Mouse (Mus musculus) embryonic facial prominence, embryonic 12.5 days (tissue): ENCODE results near the gene Cep68. TPM values are rescaled to one million over a fixed set of nuclear protein-coding genes. Genes with fewer than 3 reads are reported as not detected.
A peak's percentile ranks its signal among the peaks of the same experiment; 100 is the strongest.
"Not testable (repeated sequence)": the region's sequence is repeated elsewhere in the genome, so short reads cannot be mapped to it uniquely, and the experiment has no call there.

ENCODE experiments used
- ATAC-seq: fragments of 200-750 bp; cut with Nextera tagmentation; 2 replicates; pipeline ENCODE4 v1.8.0; 2017; ENCODE audit not compliant: insufficient number of reproducible peaks, insufficient read depth, low FRiP score, low TSS enrichment
- H3K27ac ChIP-seq: fragments of 300-500 bp; sonication (generic); 2 replicates; pipeline ENCODE4 v1.5.1; 2016; ENCODE audit warnings: mild to moderate bottlenecking
- H3K27me3 ChIP-seq: fragments of 300-500 bp; sonication (generic); 2 replicates; pipeline ENCODE4 v1.6.1; 2016; ENCODE audit warnings: mild to moderate bottlenecking, moderate library complexity
- H3K36me3 ChIP-seq: fragments of 300-500 bp; sonication (generic); 2 replicates; pipeline ENCODE4 v1.6.1; 2016; ENCODE audit warnings: mild to moderate bottlenecking
- H3K4me1 ChIP-seq: fragments of 300-500 bp; sonication (generic); 2 replicates; pipeline ENCODE4 v1.6.1; 2016
- H3K4me2 ChIP-seq: fragments of 300-500 bp; sonication (generic); replicated peaks from 2 replicates; pipeline ENCODE4 v1.6.1; 2016; ENCODE audit warnings: mild to moderate bottlenecking, moderate library complexity
- H3K4me3 ChIP-seq: fragments of 300-500 bp; sonication (generic); 2 replicates; pipeline ENCODE4 v1.5.1; 2016; ENCODE audit warnings: mild to moderate bottlenecking
- H3K9ac ChIP-seq: fragments of 300-500 bp; sonication (generic); 2 replicates; pipeline ENCODE4 v1.6.1; 2016; ENCODE audit warnings: mild to moderate bottlenecking, moderate library complexity
- H3K9me3 ChIP-seq: fragments of 300-500 bp; sonication (generic); 2 replicates; pipeline ENCODE4 v1.6.1; 2016; ENCODE audit warnings: mild to moderate bottlenecking, moderate library complexity
- WGBS: fragments of 180-500 bp; shearing (Covaris S2); methylation state at CpG from one replicate; pipeline ENCODE4 v1.1.7; 2016; 5-methylcytosine and 5-hydroxymethylcytosine counted together
- polyA plus RNA-seq: library from polyadenylated mRNA; unstranded; fragments of >200 nt; fragmentation: Nextera tagmentation; extraction: Ambion mirVana; gene quantifications from 2 replicates; pipeline ENCODE4 v1.2.1, GENCODE M21; 2016

Gene Cep68
- polyA plus RNA-seq, 1 experiment from 2014 or later, result 40.2 TPM

DNA sequence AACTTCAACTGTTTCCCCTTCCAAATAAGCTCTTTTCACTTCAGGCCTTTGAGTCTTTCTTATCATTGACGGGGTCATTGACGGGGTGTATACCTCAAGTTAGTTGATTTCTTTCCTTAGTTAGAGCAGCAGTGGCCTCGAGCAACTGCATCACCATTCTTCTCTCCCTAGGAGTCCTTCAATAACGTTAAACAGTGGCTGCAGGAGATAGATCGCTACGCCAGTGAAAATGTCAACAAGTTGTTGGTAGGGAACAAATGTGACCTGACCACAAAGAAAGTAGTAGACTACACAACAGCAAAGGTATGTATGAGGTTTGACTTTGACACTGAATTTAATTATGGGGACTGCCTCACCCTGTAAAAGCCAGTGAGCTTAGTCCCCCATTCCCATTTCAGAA is 25.0 kb downstream of the Cep68 start:
- Histone ChIP-seq H3K27me3 (no peaks in the 10 kb centered on the region), H3K27ac (no peak overlapping the region), H3K4me1 (no peaks in the 10 kb centered on the region), H3K4me2 (no peak overlapping the region), H3K9me3 (no peaks in the 10 kb centered on the region), H3K36me3 (peaks cover 55% of the 10 kb centered on the region), H3K4me3 (no peak overlapping the region), H3K9ac (no peak overlapping the region)
- 86% methylated on average over 6 of the region's 6 CpGs for WGBS
- ATAC-seq, result no peak

DNA sequence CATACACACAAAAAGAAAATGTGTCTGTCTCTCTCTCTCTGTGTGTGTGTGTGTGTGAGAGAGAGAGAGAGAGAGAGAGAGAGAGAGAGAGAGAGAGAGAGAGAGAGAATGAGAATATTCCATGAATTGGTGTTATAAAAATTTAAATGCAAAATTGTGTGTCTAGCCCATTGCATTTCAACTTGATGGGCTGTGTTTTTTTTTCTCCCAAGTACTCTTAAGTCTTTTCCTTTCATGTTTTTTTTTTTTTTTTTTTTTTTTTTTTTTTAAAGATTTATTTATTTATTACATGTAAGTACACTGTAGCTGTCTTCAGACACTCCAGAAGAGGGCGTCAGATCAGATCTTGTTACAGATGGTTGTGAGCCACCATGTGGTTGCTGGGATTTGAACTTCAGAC is 27.6 kb downstream of the Cep68 start:
- WGBS, result 100% methylated on average over 1 of the region's 1 CpGs
- H3K27me3 ChIP-seq, ATAC-seq, H3K27ac ChIP-seq, H3K9ac ChIP-seq, H3K9me3 ChIP-seq, H3K4me3 ChIP-seq, H3K4me1 ChIP-seq, H3K4me2 ChIP-seq: not testable (repeated sequence)
- H3K36me3 ChIP-seq, result peaks cover 57% of the 10 kb centered on the region

- no peaks in the 10 kb centered on the region for H3K27me3 ChIP-seq
- 97% methylated on average over 1 of the region's 1 CpGs for WGBS
- H3K4me1 ChIP-seq, result no peaks in the 10 kb centered on the region
- no peak overlapping the region for H3K27ac ChIP-seq
- no peak overlapping the region for H3K4me3 ChIP-seq
- no peak for ATAC-seq
- no peaks in the 10 kb centered on the region for H3K9me3 ChIP-seq
- H3K4me2 ChIP-seq, result no peak overlapping the region
- H3K9ac ChIP-seq, result no peak overlapping the region
- H3K36me3 ChIP-seq, result peaks cover 37% of the 10 kb centered on the region
These were observed 32.0 kb downstream of the Cep68 start for GRCm38 (mm10) chr11:20217227-20217626.

DNA sequence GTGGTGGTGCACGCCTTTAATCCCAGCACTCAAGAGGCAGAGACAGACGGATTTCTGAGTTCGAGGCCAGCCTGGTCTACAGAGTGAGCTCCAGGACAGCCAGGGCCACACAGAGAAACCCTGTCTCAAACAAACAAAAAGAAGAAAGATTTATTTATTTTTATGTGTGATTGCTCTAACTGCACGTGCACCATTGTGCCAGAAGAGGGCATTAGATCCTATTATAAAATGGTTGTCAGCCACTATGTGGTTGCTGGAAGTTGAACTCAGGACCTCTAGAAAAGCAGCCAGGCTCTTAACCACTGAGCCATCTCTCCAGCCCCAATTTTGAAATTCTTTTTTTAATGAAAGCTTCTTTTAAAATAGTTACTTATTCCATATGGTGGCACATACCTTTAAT is 32.8 kb downstream of the Cep68 start:
- no peak for ATAC-seq
- Histone ChIP-seq H3K4me2 (no peak overlapping the region), H3K9ac (no peak overlapping the region), H3K27me3 (no peaks in the 10 kb centered on the region), H3K36me3 (peaks cover 37% of the 10 kb centered on the region), H3K27ac (no peak overlapping the region), H3K4me1 (no peaks in the 10 kb centered on the region), H3K4me3 (no peak overlapping the region), H3K9me3 (no peaks in the 10 kb centered on the region)
- WGBS, result 86% methylated on average over 4 of the region's 4 CpGs

GRCm38 (mm10) chr11:20214779-20215178 is 34.5 kb downstream of the Cep68 start:
- ATAC-seq, result no peak
- Histone ChIP-seq H3K9me3 (no peaks in the 10 kb centered on the region), H3K27me3 (no peaks in the 10 kb centered on the region), H3K4me1 (no peaks in the 10 kb centered on the region), H3K4me2 (no peak overlapping the region), H3K27ac (no peak overlapping the region), H3K36me3 (peaks cover 33% of the 10 kb centered on the region), H3K9ac (no peak overlapping the region), H3K4me3 (no peak overlapping the region)
- WGBS, result 97% methylated on average over 1 of the region's 1 CpGs

DNA sequence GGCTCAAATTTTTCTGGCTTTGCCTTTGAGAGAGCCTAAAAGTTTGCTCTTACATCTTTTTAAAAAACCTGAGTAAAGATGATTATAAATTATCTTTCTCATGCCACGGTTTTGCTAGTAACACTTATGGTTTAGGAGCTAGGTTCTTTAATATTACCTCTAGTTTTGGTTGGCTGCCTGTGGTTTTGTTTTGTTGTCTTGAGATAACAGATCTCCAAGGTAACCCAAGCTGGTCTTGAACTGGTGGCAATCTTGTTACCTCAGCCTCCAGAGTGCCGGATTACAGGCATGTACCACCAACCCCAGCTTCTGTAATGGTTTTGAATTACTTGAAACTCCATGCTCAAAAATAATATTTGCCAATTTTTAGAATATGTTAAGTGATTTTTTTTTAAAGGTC is 37.4 kb downstream of the Cep68 start:
- 79% methylated on average over 2 of the region's 2 CpGs for WGBS

GRCm38 (mm10) chr11:20207589-20207988 is 41.6 kb downstream of the Cep68 start:
- H3K36me3 ChIP-seq, result no peaks in the 10 kb centered on the region
- no peak overlapping the region for H3K4me2 ChIP-seq
- peaks cover 25% of the 10 kb centered on the region for H3K4me1 ChIP-seq
- H3K27ac ChIP-seq, result no peak overlapping the region
- H3K4me3 ChIP-seq, result no peak overlapping the region
- H3K9me3 ChIP-seq, result no peaks in the 10 kb centered on the region
- no peaks in the 10 kb centered on the region for H3K27me3 ChIP-seq
- 92% methylated on average over 2 of the region's 2 CpGs for WGBS
- no peak overlapping the region for H3K9ac ChIP-seq
- ATAC-seq, result no peak

More for the DNA sequence above, 37.4 kb downstream of the Cep68 start:
- peaks cover 8% of the 10 kb centered on the region for H3K36me3 ChIP-seq
- H3K27ac ChIP-seq, result no peak overlapping the region
- no peaks in the 10 kb centered on the region for H3K27me3 ChIP-seq
- H3K4me2 ChIP-seq, result no peak overlapping the region
- H3K9ac ChIP-seq, result no peak overlapping the region
- H3K4me3 ChIP-seq, result no peak overlapping the region
- ATAC-seq, result no peak
- H3K4me1 ChIP-seq, result no peaks in the 10 kb centered on the region
- H3K9me3 ChIP-seq, result no peaks in the 10 kb centered on the region

DNA sequence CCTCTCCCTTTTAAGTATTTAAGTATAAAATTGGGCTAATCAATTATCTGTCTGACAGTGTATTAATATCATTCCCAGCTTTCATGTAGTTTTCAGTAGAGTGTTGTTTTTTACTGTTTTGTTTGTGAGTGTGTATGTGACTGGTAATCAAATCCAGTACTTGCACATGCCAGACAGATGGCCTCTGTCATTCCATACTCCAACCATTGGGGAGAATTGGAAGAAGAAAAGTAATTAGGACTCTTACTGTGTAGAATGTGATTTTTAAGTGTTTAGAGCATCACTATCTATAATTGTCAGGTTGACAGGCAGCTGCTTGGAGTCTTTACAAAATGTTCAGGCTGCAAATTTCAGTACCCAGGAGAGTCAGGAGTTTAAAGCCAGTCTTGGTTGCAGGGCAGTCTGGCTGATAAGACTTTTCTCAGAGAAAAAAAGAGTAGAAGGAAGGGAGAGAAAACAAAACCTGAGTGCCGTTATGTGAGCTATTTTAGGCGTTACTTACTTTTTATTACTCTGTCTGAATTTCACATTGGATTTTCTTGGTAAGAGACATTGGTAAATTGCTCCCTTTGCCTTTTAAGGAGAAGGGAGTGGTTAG is 42.5 kb downstream of the Cep68 start:
- Histone ChIP-seq H3K9me3 (no peaks in the 10 kb centered on the region), H3K27ac (no peak overlapping the region), H3K27me3 (no peaks in the 10 kb centered on the region), H3K36me3 (no peaks in the 10 kb centered on the region), H3K4me1 (peaks cover 28% of the 10 kb centered on the region), H3K9ac (no peak overlapping the region), H3K4me2 (no peak overlapping the region), H3K4me3 (no peak overlapping the region)
- no peak for ATAC-seq
- 73% methylated on average over 2 of the region's 2 CpGs for WGBS

DNA sequence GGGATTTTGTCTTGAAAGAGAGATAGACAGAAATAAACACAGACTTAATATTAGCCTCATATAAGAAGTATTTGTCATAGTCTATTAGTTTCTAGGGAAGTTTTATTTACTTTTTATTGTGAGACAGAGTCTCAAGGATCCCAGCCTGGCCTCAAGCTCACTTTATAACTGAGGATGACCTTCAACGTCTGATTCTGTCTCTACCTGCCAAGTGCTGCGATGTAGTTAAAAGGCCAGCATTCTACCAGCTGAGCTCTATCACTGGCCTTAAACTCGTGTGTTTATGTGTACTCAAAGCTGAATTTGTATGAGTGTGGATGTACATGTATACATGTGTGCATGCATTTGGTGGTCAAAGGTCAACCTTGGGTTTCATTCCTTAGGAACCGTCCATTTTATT is 43.7 kb downstream of the Cep68 start:
- no peak overlapping the region for H3K4me2 ChIP-seq
- no peaks in the 10 kb centered on the region for H3K36me3 ChIP-seq
- H3K27ac ChIP-seq, result no peak overlapping the region
- H3K9ac ChIP-seq, result no peak overlapping the region
- no peaks in the 10 kb centered on the region for H3K9me3 ChIP-seq
- no peak overlapping the region for H3K4me3 ChIP-seq
- 84% methylated on average over 4 of the region's 4 CpGs for WGBS
- peaks cover 28% of the 10 kb centered on the region for H3K4me1 ChIP-seq
- no peak for ATAC-seq
- no peaks in the 10 kb centered on the region for H3K27me3 ChIP-seq

DNA sequence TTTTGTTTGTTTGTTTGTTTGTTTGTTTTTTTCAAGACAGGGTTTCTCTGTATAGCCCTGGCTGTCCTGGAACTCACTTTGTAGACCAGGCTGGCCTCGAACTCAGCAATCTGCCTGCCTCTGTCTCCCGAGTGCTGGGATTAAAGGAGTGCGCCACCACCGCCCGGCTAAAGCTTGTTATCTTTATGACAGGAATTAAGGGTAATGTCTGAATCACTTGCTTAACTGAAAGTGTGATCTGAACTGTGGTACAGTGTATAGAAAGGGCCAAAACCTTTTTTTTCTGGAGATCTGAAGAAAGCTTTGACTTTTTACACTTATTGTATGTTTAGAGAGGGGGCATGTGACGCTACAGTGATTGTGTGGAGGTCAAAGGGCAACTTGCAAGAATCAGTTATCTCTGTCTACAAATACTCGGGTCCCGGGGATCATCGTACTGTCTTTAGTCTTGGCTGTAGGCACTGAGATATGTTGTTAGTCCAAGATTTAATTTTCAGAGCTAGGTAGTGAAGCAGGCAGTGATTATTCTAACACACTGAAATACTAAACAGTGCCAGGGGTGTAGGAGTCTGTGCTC is 44.3 kb downstream of the Cep68 start:
- no peak overlapping the region for H3K4me3 ChIP-seq
- no peak overlapping the region for H3K27ac ChIP-seq
- H3K36me3 ChIP-seq, result no peaks in the 10 kb centered on the region
- no peaks in the 10 kb centered on the region for H3K9me3 ChIP-seq
- H3K27me3 ChIP-seq, result no peaks in the 10 kb centered on the region
- no peak overlapping the region for H3K9ac ChIP-seq
- H3K4me1 ChIP-seq, result peaks cover 28% of the 10 kb centered on the region
- 87% methylated on average over 9 of the region's 9 CpGs for WGBS
- no peak for ATAC-seq
- no peak overlapping the region for H3K4me2 ChIP-seq

- Histone ChIP-seq H3K4me1 (peaks cover 28% of the 10 kb centered on the region), H3K36me3 (no peaks in the 10 kb centered on the region), H3K9me3 (no peaks in the 10 kb centered on the region), H3K9ac (no peak overlapping the region), H3K27ac (no peak overlapping the region), H3K4me2 (no peak overlapping the region), H3K4me3 (no peak overlapping the region), H3K27me3 (no peaks in the 10 kb centered on the region)
- no peak for ATAC-seq
- WGBS, result 83% methylated on average over 2 of the region's 2 CpGs
These were observed 44.9 kb downstream of the Cep68 start for GRCm38 (mm10) chr11:20204321-20204720.

- H3K36me3 ChIP-seq, result no peaks in the 10 kb centered on the region
- H3K9me3 ChIP-seq, result no peaks in the 10 kb centered on the region
- 59% methylated on average over 7 of the region's 7 CpGs for WGBS
- H3K4me3 ChIP-seq, result peak overlapping the region; percentile 98
- no peaks in the 10 kb centered on the region for H3K27me3 ChIP-seq
- H3K4me2 ChIP-seq, result peak overlapping the region; percentile 74
- peak overlapping the region; percentile 96 for H3K9ac ChIP-seq
- no peak overlapping the region for H3K27ac ChIP-seq
- peaks cover 28% of the 10 kb centered on the region for H3K4me1 ChIP-seq
- ATAC-seq, result no peak
These were observed 46.8 kb downstream of the Cep68 start for GRCm38 (mm10) chr11:20202299-20203011.
